Mouse (Mus musculus) c-Kit-positive CD71-negative TER-119-negative erythroid progenitor cells, embryonic 14.5 days (primary cell): ENCODE measurements around the gene Ifitm6.
"Not testable (repeated sequence)": the region's sequence is repeated elsewhere in the genome, so short reads cannot be mapped to it uniquely, and the experiment has no call there.

Experiments
- DNase-seq: peaks from one replicate; pipeline ENCODE4 v3.0.0-alpha.2; 2013; ENCODE audit warnings: low read depth

Ifitm6 gene

GRCm38 (mm10) chr7:140970931-140971330, 46.8 kb downstream of the Ifitm6 start:
- DNase-seq: no peak

- DNase-seq: not testable (repeated sequence)
Observed at GRCm38 (mm10) chr7:140968710-140969109, 49.0 kb downstream of the Ifitm6 start.

GRCm38 (mm10) chr7:140967862-140968591, 49.7 kb downstream of the Ifitm6 start:
- DNase-seq: no peak

- DNase-seq: no peak
Observed at GRCm38 (mm10) chr7:140966921-140967320, 50.8 kb downstream of the Ifitm6 start, which contains the start of gene Ifitm1. Gene Ifitm1, plus strand, starts transcription at chr7:140967221.
